Mouse (Mus musculus) stomach, embryonic 16.5 days (tissue): ENCODE results near the gene Agap3. TPM values are rescaled to one million over a fixed set of nuclear protein-coding genes. Genes with fewer than 3 reads are reported as not detected.

Source experiments
- ATAC-seq: fragments of 200-750 bp; cut with Nextera tagmentation; 2 replicates; pipeline ENCODE4 v1.8.0; 2017; ENCODE audit warnings: moderate number of reproducible peaks, moderate TSS enrichment; ENCODE audit not compliant: insufficient read depth, low FRiP score
- H3K27ac ChIP-seq: fragments of 300-500 bp; sonication (generic); 2 replicates; pipeline ENCODE4 v1.5.1; 2014; ENCODE audit warnings: low read length
- H3K27me3 ChIP-seq: fragments of 300-500 bp; sonication (generic); 2 replicates; pipeline ENCODE4 v1.6.1; 2014; ENCODE audit warnings: low read length, control low read depth, mixed read lengths; ENCODE audit not compliant: control insufficient read depth, insufficient read depth
- H3K36me3 ChIP-seq: fragments of 300-500 bp; sonication (generic); 2 replicates; pipeline ENCODE4 v1.6.1; 2014; ENCODE audit warnings: low read length; ENCODE audit not compliant: control insufficient read depth, insufficient read depth
- H3K4me1 ChIP-seq: fragments of 300-500 bp; sonication (generic); 2 replicates; pipeline ENCODE4 v1.6.1; 2014; ENCODE audit warnings: low read length, control low read depth, mixed read lengths; ENCODE audit not compliant: control insufficient read depth, insufficient read depth
- H3K4me2 ChIP-seq: fragments of 300-500 bp; sonication (generic); 2 replicates; pipeline ENCODE4 v1.6.1; 2014; ENCODE audit warnings: low read depth, low read length, mixed read lengths
- H3K4me3 ChIP-seq: fragments of 300-500 bp; sonication (generic); replicated peaks from 2 replicates; pipeline ENCODE4 v1.5.1; 2014; ENCODE audit warnings: mild to moderate bottlenecking, low read length
- H3K9ac ChIP-seq: fragments of 300-500 bp; sonication (generic); 2 replicates; pipeline ENCODE4 v1.6.1; 2014; ENCODE audit warnings: low read length
- H3K9me3 ChIP-seq: fragments of 300-500 bp; sonication (generic); replicated peaks from 2 replicates; pipeline ENCODE4 v1.6.1; 2016; ENCODE audit warnings: low read length, control low read depth; ENCODE audit not compliant: control insufficient read depth
- WGBS: fragments of 180-500 bp; shearing (Covaris S2); extraction: QIAGEN DNeasy Blood & Tissue Kit; methylation state at CpG from one replicate; pipeline ENCODE4 v1.1.7; 2014; 5-methylcytosine and 5-hydroxymethylcytosine counted together
- polyA plus RNA-seq: library from polyadenylated mRNA; unstranded; fragments of >200 nt; fragmentation: Nextera tagmentation; extraction: Ambion mirVana; gene quantifications from 2 replicates; pipeline ENCODE4 v1.2.1, GENCODE M21; 2015

Agap3 gene
- polyA plus RNA-seq, 1 experiment from 2014 or later: 14.7 TPM

GRCm38 (mm10) chr5:24477909-24478308, 25.9 kb downstream of the Agap3 start:
- peaks cover 16% of the 10 kb centered on the region for H3K36me3 ChIP-seq
- H3K27me3 ChIP-seq: no peaks in the 10 kb centered on the region
- no peak overlapping the region for H3K4me3 ChIP-seq
- WGBS: 83% methylated on average over 9 of the region's 9 CpGs
- H3K9me3 ChIP-seq: no peaks in the 10 kb centered on the region
- H3K4me2 ChIP-seq: no peak overlapping the region
- no peak overlapping the region for H3K9ac ChIP-seq
- no peak overlapping the region for H3K27ac ChIP-seq
- ATAC-seq: no peak
- H3K4me1 ChIP-seq: peaks cover 18% of the 10 kb centered on the region

GRCm38 (mm10) chr5:24481647-24482046, 29.7 kb downstream of the Agap3 start:
- Histone ChIP-seq H3K9me3 (no peaks in the 10 kb centered on the region), H3K36me3 (peaks cover 16% of the 10 kb centered on the region)
- peak; percentile 38; the same call in 1 of the 2 replicates for ATAC-seq

GRCm38 (mm10) chr5:24482247-24483079, 30.5 kb downstream of the Agap3 start:
- Histone ChIP-seq H3K36me3 (peaks cover 18% of the 10 kb centered on the region), H3K4me3 (no peak overlapping the region), H3K27ac (no peak overlapping the region), H3K9me3 (no peaks in the 10 kb centered on the region), H3K9ac (0 out of 2 replicates have a peak overlapping the region, but pooled peaks have one; percentile 2), H3K4me2 (no peak overlapping the region), H3K4me1 (peaks cover 4% of the 10 kb centered on the region; the same call in 1 of the 2 replicates), H3K27me3 (no peaks in the 10 kb centered on the region)
- peak; percentile 20; the same call in 1 of the 2 replicates for ATAC-seq
- 55% methylated on average over 41 of the region's 41 CpGs for WGBS

More at GRCm38 (mm10) chr5:24481647-24482046, 29.7 kb downstream of the Agap3 start:
- Histone ChIP-seq H3K4me2 (no peak overlapping the region), H3K27ac (no peak overlapping the region), H3K9ac (no peak overlapping the region), H3K4me3 (no peak overlapping the region), H3K4me1 (peaks cover 4% of the 10 kb centered on the region; the same call in 1 of the 2 replicates), H3K27me3 (no peaks in the 10 kb centered on the region)
- 15% methylated on average over 4 of the region's 4 CpGs for WGBS

GRCm38 (mm10) chr5:24483326-24483725, 31.3 kb downstream of the Agap3 start:
- Histone ChIP-seq H3K36me3 (peaks cover 19% of the 10 kb centered on the region), H3K9me3 (no peaks in the 10 kb centered on the region), H3K4me2 (no peak overlapping the region), H3K4me3 (no peak overlapping the region), H3K9ac (no peak overlapping the region), H3K27me3 (no peaks in the 10 kb centered on the region), H3K27ac (no peak overlapping the region), H3K4me1 (peaks cover 4% of the 10 kb centered on the region; the same call in 1 of the 2 replicates)
- ATAC-seq: peak; percentile 25; the same call in 1 of the 2 replicates
- 28% methylated on average over 11 of the region's 11 CpGs for WGBS

- Histone ChIP-seq H3K9me3 (no peaks in the 10 kb centered on the region), H3K4me3 (no peak overlapping the region), H3K27ac (no peak overlapping the region), H3K4me1 (peaks cover 4% of the 10 kb centered on the region; the same call in 1 of the 2 replicates), H3K27me3 (no peaks in the 10 kb centered on the region), H3K36me3 (peaks cover 20% of the 10 kb centered on the region), H3K9ac (no peak overlapping the region), H3K4me2 (no peak overlapping the region)
- 54% methylated on average over 22 of the region's 22 CpGs for WGBS
- ATAC-seq: no peak
Observed at GRCm38 (mm10) chr5:24484963-24485362, 33.0 kb downstream of the Agap3 start.

GRCm38 (mm10) chr5:24486097-24486496, 34.1 kb downstream of the Agap3 start:
- Histone ChIP-seq H3K27ac (no peak overlapping the region), H3K9ac (no peak overlapping the region), H3K36me3 (peaks cover 18% of the 10 kb centered on the region), H3K27me3 (no peaks in the 10 kb centered on the region), H3K4me1 (peaks cover 4% of the 10 kb centered on the region; the same call in 1 of the 2 replicates), H3K9me3 (no peaks in the 10 kb centered on the region), H3K4me2 (no peak overlapping the region), H3K4me3 (no peak overlapping the region)
- WGBS: 3% methylated on average over 8 of the region's 8 CpGs
- no peak for ATAC-seq

- Histone ChIP-seq H3K36me3 (peaks cover 23% of the 10 kb centered on the region), H3K9me3 (no peaks in the 10 kb centered on the region), H3K4me2 (no peak overlapping the region), H3K27ac (no peak overlapping the region), H3K27me3 (no peaks in the 10 kb centered on the region), H3K4me3 (no peak overlapping the region), H3K9ac (no peak overlapping the region), H3K4me1 (peaks cover 4% of the 10 kb centered on the region; the same call in 1 of the 2 replicates)
- WGBS: 89% methylated on average over 5 of the region's 5 CpGs
- ATAC-seq: no peak
Observed at GRCm38 (mm10) chr5:24486738-24487137, 34.8 kb downstream of the Agap3 start.

GRCm38 (mm10) chr5:24490413-24490920, 38.5 kb downstream of the Agap3 start:
- Histone ChIP-seq H3K27ac (no peak overlapping the region), H3K27me3 (no peaks in the 10 kb centered on the region), H3K4me2 (no peak overlapping the region), H3K9ac (no peak overlapping the region), H3K4me1 (no peaks in the 10 kb centered on the region), H3K4me3 (no peak overlapping the region), H3K9me3 (no peaks in the 10 kb centered on the region), H3K36me3 (peaks cover 39% of the 10 kb centered on the region)
- ATAC-seq: no peak
- 73% methylated on average over 14 of the region's 14 CpGs for WGBS
